In the genomic region with DNA sequence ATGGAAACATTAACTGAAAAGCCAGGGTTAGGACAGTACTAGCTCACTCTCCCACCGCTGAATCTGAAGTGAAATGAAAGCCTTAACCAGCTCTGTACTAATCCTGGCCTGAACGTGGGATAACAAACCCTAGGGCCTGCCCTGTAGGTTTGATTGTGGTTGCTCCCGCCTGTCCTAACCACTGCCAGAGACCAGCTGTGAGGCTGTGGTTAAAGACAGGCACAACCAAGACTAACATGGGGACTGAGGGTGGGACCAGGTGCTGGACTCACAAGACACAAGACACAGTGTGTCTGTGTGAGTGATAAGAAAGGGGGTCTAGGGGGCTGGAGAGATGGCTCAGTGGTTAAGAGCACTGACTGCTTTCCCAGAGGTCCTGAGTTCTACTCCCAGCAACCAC, we compare ENCODE assay signal across 31 mouse cellular contexts. TPM values are rescaled to one million over a fixed set of nuclear protein-coding genes. Genes with fewer than 3 reads are reported as not detected.
"Had no signal": no experiment of that assay in that cellular context is flagged by ENCODE, and none has a peak within 500 bp of the region (broad histone marks: within the 10 kb centered on the region; RNA-seq: fewer than 3 reads in every experiment).

No protein-coding gene starts in this region.

- H3K36me3 ChIP-seq: liver, embryonic 12.5 days; liver, embryonic 15.5 days had no signal

- ATAC-seq: liver, embryonic 12.5 days; liver, postnatal 0 days; lung, postnatal 0 days; midbrain, embryonic 13.5 days; midbrain, embryonic 15.5 days; midbrain, embryonic 16.5 days had no signal

- DNase-seq: left cerebral cortex, postnatal 4 days; liver, embryonic 13.5 days; liver, postnatal 0 days; lung, adult 18-20 months; lung, adult 2 months; lung, embryonic 14.5 days; lung, postnatal 10 days; lung, postnatal 14 days; lung, postnatal 36 days; lung, postnatal 4 days; midbrain, embryonic 14.5 days had no signal

- H3K9ac ChIP-seq: limb, embryonic 12.5 days; limb, embryonic 13.5 days; limb, embryonic 15.5 days; liver, embryonic 12.5 days; liver, embryonic 13.5 days; liver, embryonic 14.5 days; liver, embryonic 15.5 days; liver, postnatal 0 days; lung, embryonic 14.5 days; lung, embryonic 15.5 days; midbrain, embryonic 12.5 days; midbrain, embryonic 13.5 days; midbrain, embryonic 15.5 days had no signal

- H3K27ac ChIP-seq: left cerebral cortex, adult 2 months; limb, embryonic 10.5 days; limb, embryonic 12.5 days; limb, embryonic 13.5 days; limb, embryonic 15.5 days; liver, embryonic 12.5 days; liver, embryonic 13.5 days; liver, embryonic 14.5 days; liver, embryonic 15.5 days; macrophage; midbrain, embryonic 10.5 days; midbrain, embryonic 12.5 days; midbrain, embryonic 13.5 days; midbrain, embryonic 15.5 days had no signal

- H3K4me3 ChIP-seq: left cerebral cortex, adult 2 months; limb, embryonic 10.5 days; limb, embryonic 12.5 days; limb, embryonic 13.5 days; limb, embryonic 15.5 days; liver, embryonic 12.5 days; liver, embryonic 13.5 days; liver, embryonic 15.5 days; lung, embryonic 15.5 days; megakaryocyte, embryonic 14.5 days; midbrain, embryonic 10.5 days; midbrain, embryonic 12.5 days; midbrain, embryonic 13.5 days; midbrain, embryonic 15.5 days had no signal

- H3K9me3 ChIP-seq: limb, embryonic 10.5 days; limb, embryonic 12.5 days; limb, embryonic 13.5 days; limb, embryonic 15.5 days; liver, embryonic 12.5 days; liver, embryonic 13.5 days; liver, embryonic 15.5 days; lung, embryonic 15.5 days; midbrain, embryonic 10.5 days; midbrain, embryonic 12.5 days; midbrain, embryonic 13.5 days; midbrain, embryonic 15.5 days had no signal

- H3K4me2 ChIP-seq: limb, embryonic 12.5 days; limb, embryonic 13.5 days; limb, embryonic 15.5 days; liver, embryonic 11.5 days; liver, embryonic 12.5 days; liver, embryonic 13.5 days; liver, embryonic 15.5 days; lung, embryonic 14.5 days; lung, embryonic 15.5 days; midbrain, embryonic 11.5 days; midbrain, embryonic 12.5 days; midbrain, embryonic 13.5 days; midbrain, embryonic 15.5 days had no signal

RNA-seq across cellular contexts. Expression of a gene that starts 11.0 kb away (rescaled TPM):
- polyA plus RNA-seq: limb, embryonic 10.5 days; limb, embryonic 11.5 days; liver, embryonic 11.5 days; liver, embryonic 12.5 days; liver, embryonic 15.5 days; liver, postnatal 0 days; midbrain, embryonic 11.5 days had no signal

RNA-seq across cellular contexts. Expression of a gene that starts 15.3 kb away (rescaled TPM):
- polyA plus RNA-seq: macrophage had no signal
